Mouse (Mus musculus) hindbrain, postnatal 0 days (tissue): ENCODE results near the gene Angptl7. TPM values are rescaled to one million over a fixed set of nuclear protein-coding genes. Genes with fewer than 3 reads are reported as not detected.

Source experiments
- ATAC-seq: fragments of 200-750 bp; cut with Nextera tagmentation; 2 replicates; pipeline ENCODE4 v1.8.0; 2017; ENCODE audit warnings: mild to moderate bottlenecking, moderate TSS enrichment, moderate library complexity
- DNase-seq: peaks from one replicate; pipeline ENCODE4 v3.0.0-alpha.2; 2015; ENCODE audit warnings: low spot score
- H3K27ac ChIP-seq: fragments of 300-500 bp; sonication (generic); 2 replicates; pipeline ENCODE4 v1.5.1; 2014; ENCODE audit warnings: mild to moderate bottlenecking
- H3K27me3 ChIP-seq: fragments of 300-500 bp; sonication (generic); 2 replicates; pipeline ENCODE4 v1.6.1; 2014; ENCODE audit warnings: low read length, mixed read lengths; ENCODE audit not compliant: insufficient read depth
- H3K36me3 ChIP-seq: fragments of 300-500 bp; sonication (generic); 2 replicates; pipeline ENCODE4 v1.6.1; 2014; ENCODE audit warnings: low read length, mixed read lengths; ENCODE audit not compliant: insufficient read depth
- H3K4me1 ChIP-seq: fragments of 300-500 bp; sonication (generic); 2 replicates; pipeline ENCODE4 v1.6.1; 2014; ENCODE audit warnings: antibody characterized with exemption, low read length, mixed read lengths; ENCODE audit not compliant: insufficient read depth
- H3K4me2 ChIP-seq: fragments of 300-500 bp; sonication (generic); 2 replicates; pipeline ENCODE4 v1.6.1; 2014; ENCODE audit warnings: low read depth, mild to moderate bottlenecking, low read length, moderate library complexity, mixed read lengths
- H3K4me3 ChIP-seq: fragments of 300-500 bp; sonication (generic); 2 replicates; pipeline ENCODE4 v1.5.1; 2014; ENCODE audit warnings: low read length
- H3K9ac ChIP-seq: fragments of 300-500 bp; sonication (generic); replicated peaks from 2 replicates; pipeline ENCODE4 v1.6.1; 2014; ENCODE audit warnings: mild to moderate bottlenecking, low read length, moderate library complexity, mixed read lengths
- H3K9me3 ChIP-seq: fragments of 300-500 bp; sonication (generic); 2 replicates; pipeline ENCODE4 v1.6.1; 2016; ENCODE audit warnings: low read length, mixed read lengths
- CTCF ChIP-seq: IDR thresholded peaks from 2 replicates; pipeline ENCODE4 v1.5.1; 2016; ENCODE audit warnings: antibody characterized with exemption, control low read depth, low read depth
- WGBS: fragments of 180-500 bp; shearing (Covaris S2); extraction: QIAGEN DNeasy Blood & Tissue Kit; methylation state at CpG from one replicate; pipeline ENCODE4 v1.1.7; 2014; 5-methylcytosine and 5-hydroxymethylcytosine counted together
- polyA plus RNA-seq: library from polyadenylated mRNA; unstranded; fragments of >200 nt; fragmentation: Nextera tagmentation; extraction: Ambion mirVana; gene quantifications from 2 replicates; pipeline ENCODE4 v1.2.1, GENCODE M21; 2015
- total RNA-seq: library from RNA; depleted of rRNA; stranded (reverse); fragments of >200 nt; gene quantifications from 2 replicates; pipeline ENCODE4 v1.2.3, GENCODE M21; 2014; rRNA removed

Angptl7 gene
- total RNA-seq, result 0.21 TPM in 1 of 2 replicates, not detected in the other
- polyA plus RNA-seq, result 0.31 and 0.44 TPM in 2 replicates

- Histone ChIP-seq H3K36me3 (peaks cover 18% of the 10 kb centered on the region), H3K4me3 (no peak within 1 kb of the TSS), H3K27me3 (no peaks in the 10 kb centered on the region), H3K27ac (no peak within 1 kb of the TSS), H3K4me2 (no peak within 1 kb of the TSS), H3K9ac (no peak within 1 kb of the TSS), H3K4me1 (no peaks in the 10 kb centered on the region; the same call in 1 of the 2 replicates), H3K9me3 (no peaks in the 10 kb centered on the region)
- ATAC-seq, result no peak
- TF ChIP-seq CTCF, result no peak
- 75% methylated on average over 4 of the region's 4 CpGs for whole genome bisulfite sequencing
- no peak for DNase-seq
These were observed at the start of gene Angptl7 for GRCm38 (mm10) chr4:148500410-148500867. TSS of gene Angptl7 (minus strand) at chr4:148500460.

GRCm38 (mm10) chr4:148549106-148549505 is 48.8 kb upstream of the Angptl7 start:
- Histone ChIP-seq H3K9ac (no peak overlapping the region), H3K4me3 (no peak overlapping the region), H3K4me1 (no peaks in the 10 kb centered on the region), H3K36me3 (peaks cover 78% of the 10 kb centered on the region), H3K9me3 (no peaks in the 10 kb centered on the region), H3K4me2 (no peak overlapping the region), H3K27ac (no peak overlapping the region), H3K27me3 (no peaks in the 10 kb centered on the region)
- TF ChIP-seq CTCF, result no peak
- 80% methylated on average over 4 of the region's 4 CpGs for WGBS
- ATAC-seq, result no peak
- no peak for DNase-seq

GRCm38 (mm10) chr4:148535876-148536275 is 35.6 kb upstream of the Angptl7 start:
- Histone ChIP-seq H3K27me3 (no peaks in the 10 kb centered on the region), H3K9me3 (no peaks in the 10 kb centered on the region), H3K27ac (no peak overlapping the region), H3K9ac (no peak overlapping the region), H3K36me3 (peaks cover 96% of the 10 kb centered on the region), H3K4me2 (no peak overlapping the region), H3K4me1 (no peaks in the 10 kb centered on the region), H3K4me3 (no peak overlapping the region)
- 68% methylated on average over 3 of the region's 3 CpGs for WGBS
- ATAC-seq, result no peak
- no peak for TF ChIP-seq CTCF
- DNase-seq, result no peak

- peaks cover 89% of the 10 kb centered on the region for H3K36me3 ChIP-seq
- H3K27ac ChIP-seq, result peak overlapping the region; percentile 51; the same call in 1 of the 2 replicates
- H3K9ac ChIP-seq, result no peak overlapping the region
- peak; percentile 68 for DNase-seq
- 65% methylated on average over 12 of the region's 12 CpGs for WGBS
- no peak for TF ChIP-seq CTCF
- ATAC-seq, result peak; percentile 84
- H3K4me1 ChIP-seq, result no peaks in the 10 kb centered on the region
- no peak overlapping the region for H3K4me2 ChIP-seq
- no peaks in the 10 kb centered on the region for H3K9me3 ChIP-seq
- H3K4me3 ChIP-seq, result no peak overlapping the region
- no peaks in the 10 kb centered on the region for H3K27me3 ChIP-seq
These were observed 33.5 kb upstream of the Angptl7 start for GRCm38 (mm10) chr4:148533613-148534328.

- no peak for ATAC-seq
- no peak overlapping the region for H3K27ac ChIP-seq
- 94% methylated on average over 3 of the region's 3 CpGs for WGBS
- H3K36me3 ChIP-seq, result peaks cover 87% of the 10 kb centered on the region
- H3K4me3 ChIP-seq, result no peak overlapping the region
- H3K9me3 ChIP-seq, result no peaks in the 10 kb centered on the region
- TF ChIP-seq CTCF, result no peak
- no peaks in the 10 kb centered on the region for H3K27me3 ChIP-seq
- H3K4me1 ChIP-seq, result no peaks in the 10 kb centered on the region
- no peak for DNase-seq
- H3K9ac ChIP-seq, result no peak overlapping the region
- no peak overlapping the region for H3K4me2 ChIP-seq
These were observed 32.3 kb upstream of the Angptl7 start for GRCm38 (mm10) chr4:148532516-148532915.

- H3K4me3 ChIP-seq, result no peak overlapping the region
- H3K9ac ChIP-seq, result no peak overlapping the region
- ATAC-seq (no peak), DNase-seq (no peak)
- no peak overlapping the region for H3K27ac ChIP-seq
- H3K4me1 ChIP-seq, result no peaks in the 10 kb centered on the region
- no peaks in the 10 kb centered on the region for H3K27me3 ChIP-seq
- H3K9me3 ChIP-seq, result no peaks in the 10 kb centered on the region
- H3K4me2 ChIP-seq, result no peak overlapping the region
- 55% methylated on average over 4 of the region's 4 CpGs for WGBS
- H3K36me3 ChIP-seq, result peaks cover 86% of the 10 kb centered on the region
- TF ChIP-seq CTCF, result no peak
These were observed 31.1 kb upstream of the Angptl7 start for GRCm38 (mm10) chr4:148531341-148531740.

GRCm38 (mm10) chr4:148530778-148531177 is 30.5 kb upstream of the Angptl7 start:
- no peak for DNase-seq
- no peak for TF ChIP-seq CTCF
- 84% methylated on average over 6 of the region's 6 CpGs for WGBS

More at GRCm38 (mm10) chr4:148530778-148531177, 30.5 kb upstream of the Angptl7 start:
- Histone ChIP-seq H3K36me3 (peaks cover 86% of the 10 kb centered on the region), H3K27ac (no peak overlapping the region), H3K4me2 (no peak overlapping the region), H3K4me1 (no peaks in the 10 kb centered on the region), H3K27me3 (no peaks in the 10 kb centered on the region), H3K9me3 (no peaks in the 10 kb centered on the region), H3K4me3 (no peak overlapping the region), H3K9ac (no peak overlapping the region)
- no peak for ATAC-seq
